Comparison of ENCODE assay signal across 23 mouse cellular contexts in genomic region chr10:8184711-8185110, GRCm38 (mm10).
DNase-seq lines count a peak whose midpoint lies in the region; ATAC-seq and TF ChIP-seq lines count a peak whose summit lies in the region.
"Had no signal": no experiment of that assay in that cellular context is flagged by ENCODE, and none has a peak within 500 bp of the region (broad histone marks: within the 10 kb centered on the region; RNA-seq: fewer than 3 reads in every experiment).

No protein-coding gene starts in this region.

- ATAC-seq in kidney, postnatal 0 days (replicated peaks; ENCODE audit: low FRiP score, low read depth), result no peak
- peak; percentile 42 to 46; a peak in 1 of 4 replicates for ATAC-seq in hematopoietic stem cell, adult 5-6 weeks (replicated peaks in 1 of 2; ENCODE audit: insufficient read depth in 1 of 2, low FRiP score in 2 of 2, low TSS enrichment in 1 of 2, low read depth in 1 of 2, poor library complexity in 2 of 2, severe bottlenecking in 2 of 2)
- no peak for ATAC-seq in forebrain, embryonic 12.5 days (ENCODE audit: low FRiP score)
- ATAC-seq: forebrain, postnatal 0 days; intestine, embryonic 16.5 days; Patski had no signal

- H3K4me3 ChIP-seq in kidney, postnatal 0 days (replicated peaks; ENCODE audit: low read depth, low read length), result no peak overlapping the region
- H3K4me3 ChIP-seq in forebrain, embryonic 12.5 days (replicated peaks), result no peak overlapping the region
- H3K4me3 ChIP-seq: heart, embryonic 10.5 days; hindbrain, embryonic 13.5 days; limb, embryonic 15.5 days; myocyte had no signal

- H3K4me1 ChIP-seq in kidney, postnatal 0 days (replicated peaks; ENCODE audit: insufficient read depth, low read length), result no peaks in the 10 kb centered on the region; the same call in 1 of the 2 replicates
- H3K4me1 ChIP-seq in forebrain, embryonic 12.5 days, result no peaks in the 10 kb centered on the region
- H3K4me1 ChIP-seq: heart, embryonic 10.5 days; hindbrain, embryonic 13.5 days had no signal

- H3K4me2 ChIP-seq in kidney, postnatal 0 days (ENCODE audit: low read length), result no peak overlapping the region
- H3K4me2 ChIP-seq in forebrain, embryonic 12.5 days, result no peak overlapping the region
- H3K4me2 ChIP-seq: hindbrain, embryonic 13.5 days; limb, embryonic 15.5 days had no signal

- 20% methylated on average over 9 of the region's 9 CpGs for WGBS in kidney, postnatal 0 days
- 83% methylated on average over 9 of the region's 9 CpGs for WGBS in forebrain, embryonic 12.5 days

- no peak for TF ChIP-seq CTCF in kidney, postnatal 0 days (IDR thresholded peaks at IDR 0.05; ENCODE audit: low read depth)

- no peak overlapping the region for H3K27ac ChIP-seq in kidney, postnatal 0 days
- no peak overlapping the region for H3K27ac ChIP-seq in forebrain, embryonic 12.5 days
- H3K27ac ChIP-seq: heart, embryonic 10.5 days; hindbrain, embryonic 13.5 days; limb, embryonic 15.5 days had no signal

- no peak overlapping the region for H3K9ac ChIP-seq in kidney, postnatal 0 days (ENCODE audit: low read depth, low read length)
- no peak overlapping the region for H3K9ac ChIP-seq in forebrain, embryonic 12.5 days
- H3K9ac ChIP-seq: forebrain, postnatal 0 days; hindbrain, embryonic 13.5 days; limb, embryonic 15.5 days had no signal

- no peaks in the 10 kb centered on the region for H3K27me3 ChIP-seq in kidney, postnatal 0 days (ENCODE audit: insufficient read depth, low read length)
- H3K27me3 ChIP-seq in forebrain, embryonic 12.5 days, result no peaks in the 10 kb centered on the region
- H3K27me3 ChIP-seq: hindbrain, embryonic 13.5 days; limb, embryonic 15.5 days; Patski had no signal

- DNase-seq in kidney, postnatal 0 days (ENCODE audit: low spot score), result peak; percentile 25
- no peak for DNase-seq in kidney, postnatal 4 days
- DNase-seq in thymus, adult 18-20 months, result peak; percentile 33 to 44
- peak; percentile 59 for DNase-seq in thymus, postnatal 4 days
- no peak for DNase-seq in Muller cell, postnatal 12 days (ENCODE audit: inconsistent ontology term)
- no peak for DNase-seq in kidney, postnatal 36 days
- DNase-seq: adrenal gland, postnatal 25 days; cerebellum, adult 18-20 months; forebrain, postnatal 0 days; gastrocnemius, postnatal 36 days; heart, postnatal 10 days; kidney, postnatal 14 days; lung, postnatal 10 days; midbrain, embryonic 14.5 days; right cerebral cortex, adult 18-20 months had no signal

- H3K36me3 ChIP-seq in kidney, postnatal 0 days (ENCODE audit: insufficient read depth, low read length), result no peaks in the 10 kb centered on the region
- no peaks in the 10 kb centered on the region for H3K36me3 ChIP-seq in forebrain, embryonic 12.5 days (replicated peaks)
- H3K36me3 ChIP-seq: heart, embryonic 10.5 days; hindbrain, embryonic 13.5 days; limb, embryonic 15.5 days had no signal

- no peaks in the 10 kb centered on the region for H3K9me3 ChIP-seq in kidney, postnatal 0 days (replicated peaks; ENCODE audit: low read length)
- H3K9me3 ChIP-seq in forebrain, embryonic 12.5 days, result no peaks in the 10 kb centered on the region
- H3K9me3 ChIP-seq: heart, embryonic 10.5 days; hindbrain, embryonic 13.5 days; limb, embryonic 15.5 days had no signal

Comparison
In these comparisons a context has a peak if more than half of its experiments do, and no peak if none do; other contexts are left out.
1. DNase-seq: peak in kidney, postnatal 0 days (single experiment), thymus, adult 18-20 months (2 of 2) and thymus, postnatal 4 days (single experiment); none in kidney, postnatal 4 days (0 of 2), Muller cell, postnatal 12 days (single experiment) and kidney, postnatal 36 days (0 of 2).
2. ATAC-seq: peak in hematopoietic stem cell, adult 5-6 weeks (2 of 2); none in kidney, postnatal 0 days (single experiment) and forebrain, embryonic 12.5 days (single experiment).